Mouse (Mus musculus): ENCODE measurements around the gene Gm6657. TPM values are rescaled to one million over a fixed set of nuclear protein-coding genes. Genes with fewer than 3 reads are reported as not detected.

The Gm6657 gene
- polyA plus RNA-seq, 1 experiment, result not detected

GRCm38 (mm10) chr12:78232560-78232959 lies 38.5 kb downstream of the Gm6657 start:
- H3K36me3 ChIP-seq (ENCODE audit: control insufficient read depth, insufficient read depth, low read length, poor library complexity, severe bottlenecking), result no peaks in the 10 kb centered on the region
- H3K27ac ChIP-seq (ENCODE audit: insufficient read depth, low read length), result no peak overlapping the region
- no peak for TF ChIP-seq POLR2A (IDR thresholded peaks at IDR 0.05; ENCODE audit: insufficient read depth, low read length)
- TF ChIP-seq EP300 (IDR thresholded peaks at IDR 0.05; ENCODE audit: insufficient read depth, low read depth, low read length), result no peak
- no peak for TF ChIP-seq CTCF (IDR thresholded peaks at IDR 0.05; ENCODE audit: low read depth, low read length)
- H3K27me3 ChIP-seq (ENCODE audit: control insufficient read depth, insufficient read depth, low read length, poor library complexity, severe bottlenecking), result peaks cover 3% of the 10 kb centered on the region; the same call in 1 of the 2 replicates
- H3K4me1 ChIP-seq (ENCODE audit: control insufficient read depth, insufficient read depth, low read length), result no peaks in the 10 kb centered on the region
- H3K9me3 ChIP-seq (replicated peaks; ENCODE audit: control insufficient read depth, insufficient read depth, low read length, poor library complexity, severe bottlenecking), result no peaks in the 10 kb centered on the region
- no peak overlapping the region for H3K9ac ChIP-seq (ENCODE audit: low read depth, poor library complexity, severe bottlenecking)
- H3K4me3 ChIP-seq (ENCODE audit: low read depth, low read length), result no peak overlapping the region

GRCm38 (mm10) chr12:78248366-78248765 lies 54.3 kb downstream of the Gm6657 start:
- no peak overlapping the region for H3K9ac ChIP-seq (ENCODE audit: low read depth, poor library complexity, severe bottlenecking)
- H3K27me3 ChIP-seq (ENCODE audit: control insufficient read depth, insufficient read depth, low read length, poor library complexity, severe bottlenecking), result no peaks in the 10 kb centered on the region
- H3K27ac ChIP-seq (ENCODE audit: insufficient read depth, low read length), result no peak overlapping the region
- no peaks in the 10 kb centered on the region for H3K9me3 ChIP-seq (replicated peaks; ENCODE audit: control insufficient read depth, insufficient read depth, low read length, poor library complexity, severe bottlenecking)
- no peak for TF ChIP-seq POLR2A (IDR thresholded peaks at IDR 0.05; ENCODE audit: insufficient read depth, low read length)
- TF ChIP-seq CTCF (IDR thresholded peaks at IDR 0.05; ENCODE audit: low read depth, low read length), result no peak
- no peak for TF ChIP-seq EP300 (IDR thresholded peaks at IDR 0.05; ENCODE audit: insufficient read depth, low read depth, low read length)
- no peaks in the 10 kb centered on the region for H3K4me1 ChIP-seq (ENCODE audit: control insufficient read depth, insufficient read depth, low read length)
- H3K4me3 ChIP-seq (ENCODE audit: low read depth, low read length), result no peak overlapping the region
- no peaks in the 10 kb centered on the region for H3K36me3 ChIP-seq (ENCODE audit: control insufficient read depth, insufficient read depth, low read length, poor library complexity, severe bottlenecking)

GRCm38 (mm10) chr12:78249151-78249550 lies 55.1 kb downstream of the Gm6657 start:
- Histone ChIP-seq H3K9me3 (replicated peaks; ENCODE audit: control insufficient read depth, insufficient read depth, low read length, poor library complexity, severe bottlenecking) (no peaks in the 10 kb centered on the region), H3K36me3 (ENCODE audit: control insufficient read depth, insufficient read depth, low read length, poor library complexity, severe bottlenecking) (no peaks in the 10 kb centered on the region), H3K27me3 (ENCODE audit: control insufficient read depth, insufficient read depth, low read length, poor library complexity, severe bottlenecking) (no peaks in the 10 kb centered on the region), H3K4me3 (ENCODE audit: low read depth, low read length) (no peak overlapping the region), H3K4me1 (ENCODE audit: control insufficient read depth, insufficient read depth, low read length) (no peaks in the 10 kb centered on the region), H3K9ac (ENCODE audit: low read depth, poor library complexity, severe bottlenecking) (no peak overlapping the region), H3K27ac (ENCODE audit: insufficient read depth, low read length) (no peak overlapping the region)
- no peak for TF ChIP-seq EP300 (IDR thresholded peaks at IDR 0.05; ENCODE audit: insufficient read depth, low read depth, low read length)
- no peak for TF ChIP-seq CTCF (IDR thresholded peaks at IDR 0.05; ENCODE audit: low read depth, low read length)
- TF ChIP-seq POLR2A (IDR thresholded peaks at IDR 0.05; ENCODE audit: insufficient read depth, low read length), result no peak

Other genes starting within 250 kb of the Gm6657 start
- 6.2 and 6.7 TPM in 2 replicates for gene Gphn, start 32.1 kb downstream of the Gm6657 start, polyA plus RNA-seq (2011; ENCODE audit: insufficient read depth, insufficient read length, low read depth, missing spikeins)